Mouse (Mus musculus) ES-E14 (cell line): ENCODE data around the gene Tmem110. TPM values are rescaled to one million over a fixed set of nuclear protein-coding genes. Genes with fewer than 3 reads are reported as not detected.

Experiments used
- DNase-seq: peaks from one replicate; pipeline ENCODE4 v3.0.0-alpha.2; 2013; ENCODE audit warnings: low read depth, low spot score
- H3K27ac ChIP-seq: 2 replicates; pipeline ENCODE4 v1.5.1; 2012; ENCODE audit warnings: low read depth, mild to moderate bottlenecking, low read length, moderate library complexity, mixed read lengths; ENCODE audit not compliant: poor library complexity, insufficient read depth, severe bottlenecking
- H3K36me3 ChIP-seq: 2 replicates; pipeline ENCODE4 v1.6.1; 2012; ENCODE audit warnings: mild to moderate bottlenecking, low read length, moderate library complexity, mixed read lengths; ENCODE audit not compliant: control insufficient read depth, poor library complexity, insufficient read depth, severe bottlenecking
- H3K4me1 ChIP-seq, 2 experiments: fragments of 150-350 bp in 1 of 2; sonication (generic) in 1 of 2; 2 replicates each; pipeline ENCODE4 v1.6.1; 2012; ENCODE audit warnings: low read length in 2 of 2, mild to moderate bottlenecking in 1 of 2, mixed read lengths in 1 of 2; ENCODE audit not compliant: control insufficient read depth in 2 of 2, insufficient read depth in 2 of 2, poor library complexity in 1 of 2
- H3K4me3 ChIP-seq, 2 experiments: fragments of 150-350 bp in 1 of 2; sonication (generic) in 1 of 2; 2 replicates each; pipeline ENCODE4 v1.5.1; 2012; ENCODE audit warnings: low read length in 2 of 2, low read depth in 1 of 2, mild to moderate bottlenecking in 1 of 2, mixed read lengths in 1 of 2; ENCODE audit not compliant: insufficient read depth in 1 of 2, poor library complexity in 1 of 2, severe bottlenecking in 1 of 2
- H3K9ac ChIP-seq: 2 replicates; pipeline ENCODE4 v1.6.1; 2012; ENCODE audit warnings: low read depth, mild to moderate bottlenecking, low read length, mixed read lengths; ENCODE audit not compliant: poor library complexity, insufficient read depth, severe bottlenecking
- H3K9me3 ChIP-seq: fragments of 150-350 bp; sonication (generic); 2 replicates; pipeline ENCODE4 v1.6.1; 2012; ENCODE audit warnings: low read depth, mild to moderate bottlenecking, low read length; ENCODE audit not compliant: control insufficient read depth, insufficient read depth
- CHD2 ChIP-seq: IDR thresholded peaks from 2 replicates; pipeline ENCODE4 v1.6.1; 2014; ENCODE audit warnings: mild to moderate bottlenecking, low read depth, low read length, inconsistent platforms
- HCFC1 ChIP-seq: IDR thresholded peaks from 2 replicates; pipeline ENCODE4 v1.6.1; 2012; ENCODE audit warnings: low read length, inconsistent platforms, borderline replicate concordance; ENCODE audit not compliant: insufficient read depth
- MAFK ChIP-seq: IDR thresholded peaks from 2 replicates; pipeline ENCODE4 v1.6.1; 2014; ENCODE audit warnings: mild to moderate bottlenecking, low read depth, low read length, inconsistent platforms; ENCODE audit not compliant: insufficient read depth
- ZC3H11A ChIP-seq: IDR thresholded peaks from 2 replicates; pipeline ENCODE4 v1.6.1; 2012; ENCODE audit warnings: low read depth, mild to moderate bottlenecking, inconsistent platforms, low read length, borderline replicate concordance
- ZNF384 ChIP-seq: IDR thresholded peaks from 2 replicates; pipeline ENCODE4 v1.6.1; 2012; ENCODE audit warnings: low read depth, low read length, inconsistent platforms
- in situ Hi-C, 2 experiments: fragments of 600-800 bp; cut with MboI; formaldehyde crosslinking; loops; one replicate each; pipeline ENCODE4 v1.15.1; 2025; ENCODE audit warnings: low sequenced_read_pairs in 2 of 2, inconsistent platforms in 1 of 2; ENCODE audit not compliant: unreplicated experiment in 2 of 2
- total RNA-seq: library from RNA; depleted of rRNA; stranded (reverse); fragments of 300-350 nt; gene quantifications from 2 replicates; pipeline ENCODE4 v1.2.3, GENCODE M21; 2012

The Tmem110 gene
- total RNA-seq, 1 experiment: 21.8 TPM

DNA sequence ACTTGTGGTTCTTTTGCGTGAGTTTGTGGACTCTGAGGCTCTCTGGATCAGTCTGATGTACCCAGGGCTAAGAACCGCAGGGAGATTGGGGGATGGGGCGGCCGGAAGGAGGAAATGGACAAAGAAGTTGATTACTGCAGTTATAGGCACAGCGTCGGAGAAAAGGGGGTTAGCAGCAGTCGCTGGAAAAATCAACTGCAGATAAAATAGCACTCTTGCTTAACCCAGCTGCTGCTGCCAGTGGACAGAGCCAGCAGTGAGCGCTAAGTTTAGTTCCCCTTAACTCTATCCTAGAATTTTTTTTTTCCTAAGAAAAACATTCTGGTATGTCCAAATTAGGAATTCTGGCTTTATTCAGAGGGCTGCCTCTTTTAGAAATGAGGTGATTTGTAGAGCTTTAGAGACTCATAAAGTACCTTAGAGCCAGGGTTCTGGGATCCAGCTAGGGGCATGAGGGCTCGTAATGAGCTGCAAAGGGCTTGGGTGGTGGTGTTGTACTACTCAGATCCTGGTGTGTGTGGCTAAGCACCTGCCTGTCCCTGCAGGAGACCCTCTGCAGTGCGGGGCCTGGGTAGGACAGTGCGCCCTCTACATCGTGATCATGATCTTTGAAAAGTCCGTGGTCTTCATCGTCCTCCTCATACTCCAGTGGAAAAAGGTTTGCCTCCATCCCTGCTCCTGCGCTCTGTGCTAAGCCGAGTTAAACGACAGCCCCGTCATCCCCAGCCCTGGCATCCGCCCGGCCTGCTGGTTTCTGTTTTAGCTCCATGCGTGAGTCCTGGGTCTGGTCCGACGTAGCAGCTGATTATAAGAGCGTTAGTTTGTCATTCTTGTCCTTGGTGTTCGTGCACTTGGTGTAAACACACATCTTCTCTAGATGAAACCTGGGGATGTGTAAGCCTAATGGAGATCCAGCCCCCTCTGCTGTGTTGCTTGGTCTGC is 45.1 kb downstream of the Tmem110 start:
- H3K27ac ChIP-seq: no peak overlapping the region

GRCm38 (mm10) chr14:30874095-30874700 is 48.8 kb downstream of the Tmem110 start:
- Histone ChIP-seq H3K27ac (no peak overlapping the region), H3K4me1 (peaks cover 0 to 11% of the 10 kb centered on the region in 2 experiments; a peak in 2 of 4 replicates), H3K9ac (no peak overlapping the region), H3K4me3 (no peak overlapping the region), H3K36me3 (peaks cover 9% of the 10 kb centered on the region; the same call in 1 of the 2 replicates), H3K9me3 (no peaks in the 10 kb centered on the region)
- DNase-seq: no peak
- no peak for TF ChIP-seq ZC3H11A
- TF ChIP-seq CHD2: no peak
- no peak for TF ChIP-seq MAFK
- no peak for TF ChIP-seq HCFC1
- no peak for TF ChIP-seq ZNF384
- in situ Hi-C loops: no loop called here

More for the DNA sequence above, 45.1 kb downstream of the Tmem110 start:
- no peak for DNase-seq
- in situ Hi-C loops: no loop called here
- Histone ChIP-seq H3K36me3 (peaks cover 13% of the 10 kb centered on the region; the same call in 1 of the 2 replicates), H3K4me3 (no peak overlapping the region), H3K4me1 (peaks cover 0 to 12% of the 10 kb centered on the region in 2 experiments; a peak in 2 of 4 replicates), H3K9ac (no peak overlapping the region), H3K9me3 (no peaks in the 10 kb centered on the region)
- no peak for TF ChIP-seq ZNF384
- no peak for TF ChIP-seq HCFC1
- TF ChIP-seq CHD2: no peak
- TF ChIP-seq ZC3H11A: no peak
- no peak for TF ChIP-seq MAFK

GRCm38 (mm10) chr14:30875130-30875865 is 49.9 kb downstream of the Tmem110 start:
- TF ChIP-seq MAFK (no peak), HCFC1 (no peak), CHD2 (no peak), ZC3H11A (no peak), ZNF384 (no peak)
- H3K9me3 ChIP-seq: no peaks in the 10 kb centered on the region
- H3K9ac ChIP-seq: no peak overlapping the region
- in situ Hi-C loops: no loop called here
- H3K36me3 ChIP-seq: peaks cover 9% of the 10 kb centered on the region; the same call in 1 of the 2 replicates
- DNase-seq: no peak
- no peak overlapping the region for H3K27ac ChIP-seq
- H3K4me3 ChIP-seq: no peak overlapping the region
- H3K4me1 ChIP-seq: peaks cover 0 to 11% of the 10 kb centered on the region in 2 experiments; a peak in 2 of 4 replicates

DNA sequence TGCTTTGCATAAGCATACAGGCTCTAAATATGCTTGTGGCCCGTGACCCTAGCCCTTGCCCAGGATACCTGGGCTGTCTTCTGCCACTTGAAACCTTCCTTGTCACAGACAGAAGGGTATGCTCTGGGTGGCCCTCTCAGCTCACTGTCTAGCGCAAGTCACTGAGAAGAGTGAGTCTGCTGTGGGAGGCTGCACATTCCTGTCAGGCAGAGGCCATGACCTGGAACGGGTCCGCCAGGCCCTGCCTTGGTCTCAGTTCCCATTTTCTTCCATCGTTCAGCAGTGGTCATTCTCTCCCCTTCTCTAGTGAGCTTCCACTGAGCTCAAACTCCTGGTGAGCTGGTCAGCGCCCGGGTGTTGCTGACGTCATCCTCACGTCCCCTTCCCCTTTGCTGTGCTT is 50.6 kb downstream of the Tmem110 start:
- Histone ChIP-seq H3K9me3 (no peaks in the 10 kb centered on the region), H3K4me3 (no peak overlapping the region), H3K9ac (no peak overlapping the region), H3K36me3 (peaks cover 9% of the 10 kb centered on the region; the same call in 1 of the 2 replicates), H3K27ac (no peak overlapping the region), H3K4me1 (peaks cover 0 to 12% of the 10 kb centered on the region in 2 experiments; a peak in 2 of 4 replicates)
- in situ Hi-C loops: no loop called here
- no peak for DNase-seq
- TF ChIP-seq HCFC1 (no peak), CHD2 (no peak), ZC3H11A (no peak), MAFK (no peak), ZNF384 (no peak)
